Mouse (Mus musculus) c-Kit-positive CD71-positive TER-119-negative erythroid progenitor cells, embryonic 14.5 days (primary cell): ENCODE data around the gene Zfp367.

Experiments
- DNase-seq: peaks from one replicate; pipeline ENCODE4 v3.0.0-alpha.2; 2013; ENCODE audit warnings: low read depth

The Zfp367 gene

DNA sequence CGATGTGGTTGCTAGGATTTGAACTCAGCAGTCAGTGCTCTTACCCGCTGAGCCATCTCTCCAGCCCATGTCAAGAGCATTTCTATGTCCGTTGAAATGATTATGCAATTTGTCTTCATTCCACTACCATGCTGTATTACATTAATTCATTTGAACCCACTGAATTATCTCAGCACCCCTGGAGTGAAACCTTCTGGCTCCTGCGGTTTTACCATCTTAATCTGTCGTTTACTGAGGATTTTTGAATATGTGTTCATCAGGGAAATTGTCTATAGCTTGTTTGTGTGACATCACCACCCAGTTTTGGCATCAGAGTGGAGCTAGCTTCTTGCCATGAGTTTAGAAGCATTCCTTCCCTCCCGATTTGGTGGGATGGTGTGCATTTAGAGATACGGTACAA is 62.0 kb downstream of the Zfp367 start:
- no peak for DNase-seq

DNA sequence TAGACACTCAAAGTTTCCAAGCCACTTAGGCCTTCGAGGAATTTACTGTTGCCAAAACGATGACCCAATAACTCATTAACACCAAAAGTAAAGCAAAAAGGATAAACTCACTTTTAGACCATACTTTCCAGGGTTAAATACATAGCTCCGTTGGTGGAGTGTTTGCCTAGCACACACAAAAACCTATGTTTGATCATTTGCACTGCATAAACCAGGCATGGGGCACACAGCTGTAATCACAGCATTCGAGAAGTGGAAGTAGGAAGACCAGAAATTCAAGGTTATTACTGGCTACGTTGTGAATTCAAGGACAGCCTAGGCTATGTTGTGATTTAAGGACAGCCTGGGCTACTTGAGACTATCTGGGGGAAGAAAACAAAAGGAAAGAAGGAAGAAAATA is 62.7 kb downstream of the Zfp367 start:
- DNase-seq: no peak

DNA sequence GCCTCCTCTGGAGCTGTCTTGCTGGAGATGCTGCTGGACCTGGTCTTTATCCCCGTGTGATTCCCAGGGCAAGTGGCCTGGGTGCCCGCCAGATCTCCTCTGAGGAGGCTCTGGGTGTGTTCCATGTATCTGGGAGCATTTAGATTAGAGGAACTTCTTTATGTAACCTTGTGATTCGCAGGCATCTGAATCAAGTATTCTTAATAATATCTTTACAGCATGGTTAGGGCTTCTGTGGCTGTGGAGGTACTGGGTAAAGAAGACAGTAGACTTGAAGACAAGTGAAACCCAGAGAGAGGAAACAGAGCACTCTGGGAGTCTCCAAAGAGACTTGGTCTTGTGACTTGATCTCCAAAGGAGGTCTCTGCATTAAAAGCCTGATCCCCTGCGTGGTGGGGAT is 63.9 kb downstream of the Zfp367 start, which contains the start of gene Hsd17b3:
Hsd17b3 (minus strand) TSS at position 101 of the 400 bp plus-strand sequence.
- no peak for DNase-seq

DNA sequence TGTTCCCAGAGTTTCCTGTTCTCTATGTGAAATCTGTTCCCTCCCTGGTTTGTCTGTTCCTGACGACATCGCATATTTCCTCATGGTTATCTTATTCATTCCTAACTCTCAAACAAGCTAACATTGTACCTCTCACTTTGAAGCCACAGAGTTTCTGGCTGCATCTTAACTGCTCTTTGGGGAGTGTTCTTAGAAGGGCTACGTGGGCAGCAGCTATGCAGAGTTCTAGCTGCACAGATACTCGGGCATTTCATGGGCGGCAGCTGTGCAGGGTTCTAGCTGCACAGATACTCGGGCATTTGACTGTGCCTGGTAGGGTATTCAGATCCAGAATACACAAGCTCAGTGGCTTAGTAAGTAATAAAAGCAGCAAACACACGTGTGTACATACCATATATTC is 64.9 kb downstream of the Zfp367 start:
- no peak for DNase-seq

DNA sequence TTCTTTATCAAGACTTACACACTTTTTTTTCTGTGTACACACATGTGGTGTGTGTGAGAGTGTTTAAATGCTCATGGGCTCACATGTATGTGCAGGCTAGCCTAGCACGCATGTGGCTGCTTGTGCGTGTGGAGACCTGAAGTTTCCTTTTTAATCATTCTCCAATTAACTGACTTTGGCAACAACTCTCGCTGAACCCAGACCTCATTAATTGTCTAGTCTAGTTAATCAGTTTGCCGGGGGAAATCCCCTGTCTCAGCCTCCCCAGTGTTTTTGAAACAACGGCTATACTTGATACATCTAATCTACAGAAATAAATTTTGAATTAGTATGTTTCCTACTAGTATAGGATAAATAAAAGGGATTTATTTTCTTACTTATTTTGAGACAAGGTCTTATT is 67.0 kb downstream of the Zfp367 start:
- no peak for DNase-seq

DNA sequence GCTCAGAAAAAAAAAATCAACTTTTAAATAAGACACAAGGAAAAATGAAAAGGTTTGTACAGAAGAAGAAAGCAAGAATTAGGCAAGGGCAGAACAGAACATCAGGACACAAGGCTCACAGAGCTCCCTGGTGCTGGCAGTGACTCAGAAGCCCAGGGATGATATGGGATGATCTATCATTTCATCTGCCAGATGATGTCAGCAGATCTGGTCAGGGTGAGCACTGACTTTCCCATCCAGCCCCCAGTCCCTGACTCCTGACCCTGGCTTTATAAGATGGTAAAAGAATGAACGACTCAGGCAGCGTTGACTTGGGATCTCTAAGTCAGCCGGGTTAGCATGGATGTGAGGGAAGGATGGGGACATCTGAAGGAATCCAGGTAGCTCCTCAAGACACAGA is 69.7 kb downstream of the Zfp367 start:
- DNase-seq: no peak
